Mouse (Mus musculus) gastrocnemius, adult 8-10 months (tissue): ENCODE results near the gene Epha10. TPM values are rescaled to one million over a fixed set of nuclear protein-coding genes. Genes with fewer than 3 reads are reported as not detected.

Source experiments
- DNase-seq, 2 experiments: peaks; one replicate each; pipeline ENCODE4 v3.0.0; 2022; ENCODE audit warnings: low spot score in 2 of 2
- total RNA-seq, 4 experiments: library from RNA; stranded (reverse); gene quantifications; 2 replicates each; pipeline ENCODE4 v1.2.4; 2022

Epha10 gene
- total RNA-seq, 4 experiments from 2014 or later: not detected

GRCm38 (mm10) chr4:124964912-124965599, 84.4 kb downstream of the Epha10 start:
- no peak for DNase-seq

Other genes starting within 250 kb of the Epha10 start
- under 1 TPM; 0.19 to 0.34 (median 0.28) TPM for gene Pou3f1, start 224.1 kb upstream of the Epha10 start, total RNA-seq
- gene Utp11, start 187.3 kb upstream of the Epha10 start, total RNA-seq: 10 to 100 TPM; 14.0 to 20.8 (median 18.7) TPM
- 100 to 1,000 TPM; 240 to 437 (median 328) TPM for gene Fhl3, start 180.2 kb upstream of the Epha10 start, total RNA-seq
- 10 to 100 TPM in 2 of 4 experiments, 1 to 10 TPM in 2; 9.5 to 12.8 (median 10.2) TPM for gene Sf3a3, start 166.1 kb upstream of the Epha10 start, total RNA-seq
- gene Inpp5b, start 139.0 kb upstream of the Epha10 start, total RNA-seq: 10 to 100 TPM in 1 of 4 experiments, 1 to 10 TPM in 3; 6.0 to 10.8 (median 6.3) TPM
- 10 to 100 TPM; 12.9 to 16.0 (median 15.0) TPM for gene Mtf1, start 78.8 kb upstream of the Epha10 start, total RNA-seq
- 10 to 100 TPM; 10.4 to 15.0 (median 12.0) TPM for gene Yrdc, start 30.2 kb upstream of the Epha10 start, total RNA-seq
- 10 to 100 TPM; 23.7 to 31.3 (median 25.2) TPM for gene 1110065P20Rik, start 29.7 kb upstream of the Epha10 start, total RNA-seq
- gene Maneal, start 18.7 kb upstream of the Epha10 start, total RNA-seq: under 1 TPM; 0.19 to 0.54 (median 0.40) TPM
- 1 to 10 TPM; 5.6 to 9.4 (median 7.8) TPM for gene 9930104L06Rik, start 56.1 kb downstream of the Epha10 start, total RNA-seq
- under 1 TPM; 0.24 to 0.51 (median 0.28) TPM for gene Cdca8, start 58.4 kb downstream of the Epha10 start, total RNA-seq
- under 1 TPM in 3 of 4 experiments, not detected in 1; 0.27 to 0.51 (median 0.48) TPM for gene Rspo1, start 105.5 kb downstream of the Epha10 start, total RNA-seq
- 10 to 100 TPM; 22.2 to 32.7 (median 27.4) TPM for gene Gnl2, start 135.7 kb downstream of the Epha10 start, total RNA-seq
- not detected for gene Dnali1, start 184.8 kb downstream of the Epha10 start, total RNA-seq
- 1 to 10 TPM; 3.9 to 5.6 (median 4.8) TPM for gene Snip1, start 185.8 kb downstream of the Epha10 start, total RNA-seq
- 10 to 100 TPM in 1 of 4 experiments, 1 to 10 TPM in 3; 7.9 to 12.3 (median 8.2) TPM for gene Meaf6, start 204.2 kb downstream of the Epha10 start, total RNA-seq
- gene Zc3h12a, start 246.9 kb downstream of the Epha10 start, total RNA-seq: 1 to 10 TPM; 1.4 to 2.3 (median 2.0) TPM